In genomic region chr15:85663757-85664431, GRCm38 (mm10) we compare ENCODE assay signal across 11 mouse cellular contexts.
DNase-seq lines count a peak whose midpoint lies in the region; ATAC-seq and TF ChIP-seq lines count a peak whose summit lies in the region.
"Had no signal": no experiment of that assay in that cellular context is flagged by ENCODE, and none has a peak within 500 bp of the region (broad histone marks: within the 10 kb centered on the region; RNA-seq: fewer than 3 reads in every experiment).

No protein-coding gene starts in this region.

- no peak for ATAC-seq in neural tube, embryonic 14.5 days (ENCODE audit: low read depth)
- ATAC-seq: midbrain, embryonic 16.5 days had no signal

- H3K27ac ChIP-seq in gastrocnemius, adult 2 months: peak overlapping the region; percentile 96
- H3K27ac ChIP-seq in neural tube, embryonic 14.5 days (ENCODE audit: low read depth, low read length): peak overlapping the region; percentile 19; the same call in 1 of the 2 replicates
- H3K27ac ChIP-seq: liver, embryonic 14.5 days; stomach, embryonic 15.5 days had no signal

- 89% methylated on average over 17 of the region's 17 CpGs for WGBS in neural tube, embryonic 14.5 days

- intact Hi-C loops in gastrocnemius, adult 2 months (cut with DNase I): no loop called here

- H3K27me3 ChIP-seq in neural tube, embryonic 14.5 days (ENCODE audit: control insufficient read depth, insufficient read depth, low read length): peaks cover 14% of the 10 kb centered on the region; the same call in 1 of the 2 replicates

- peaks cover 15% of the 10 kb centered on the region for H3K4me1 ChIP-seq in neural tube, embryonic 14.5 days (ENCODE audit: control insufficient read depth, insufficient read depth, low read length)

- H3K9ac ChIP-seq in neural tube, embryonic 14.5 days (replicated peaks; ENCODE audit: low read depth, low read length): no peak overlapping the region
- H3K9ac ChIP-seq: liver, embryonic 14.5 days; stomach, embryonic 15.5 days had no signal

- no peak overlapping the region for H3K4me2 ChIP-seq in neural tube, embryonic 14.5 days (ENCODE audit: low read depth, low read length)
- H3K4me2 ChIP-seq: stomach, embryonic 15.5 days had no signal

- peak overlapping the region; percentile 98 for H3K4me3 ChIP-seq in gastrocnemius, adult 2 months
- no peak overlapping the region for H3K4me3 ChIP-seq in neural tube, embryonic 14.5 days (ENCODE audit: low read depth, low read length)
- H3K4me3 ChIP-seq: stomach, embryonic 15.5 days had no signal

- H3K36me3 ChIP-seq in neural tube, embryonic 14.5 days (ENCODE audit: control insufficient read depth, insufficient read depth, low read length): no peaks in the 10 kb centered on the region

- H3K9me3 ChIP-seq in neural tube, embryonic 14.5 days (ENCODE audit: control insufficient read depth, low read length): no peaks in the 10 kb centered on the region
- H3K9me3 ChIP-seq: stomach, embryonic 15.5 days had no signal

- no peak for DNase-seq in gastrocnemius, adult 2 months
- no peak for DNase-seq in gastrocnemius, postnatal 4 days (ENCODE audit: low spot score in 2 of 2)
- peak; percentile 8 for DNase-seq in layer of hippocampus, adult 11-12 months (ENCODE audit: low spot score)
- DNase-seq in layer of hippocampus, postnatal 36 days: no peak
- peak; percentile 41 for DNase-seq in cerebellum, adult 8-10 months
- no peak for DNase-seq in frontal cortex, postnatal 36 days (ENCODE audit: low spot score in 2 of 2)
- DNase-seq: thymus, postnatal 4 days had no signal

- TF ChIP-seq CTCF in gastrocnemius, adult 2 months (IDR thresholded peaks at IDR 0.05): no peak

Comparison
In these comparisons a context has a peak if more than half of its experiments do, and no peak if none do; other contexts are left out.
1. DNase-seq: peak in layer of hippocampus, adult 11-12 months (single experiment) and cerebellum, adult 8-10 months (single experiment); none in gastrocnemius, adult 2 months (single experiment), gastrocnemius, postnatal 4 days (0 of 2), layer of hippocampus, postnatal 36 days (0 of 2) and frontal cortex, postnatal 36 days (0 of 2).